Mouse (Mus musculus): ENCODE measurements around the gene Lrrc43. TPM values are rescaled to one million over a fixed set of nuclear protein-coding genes. Genes with fewer than 3 reads are reported as not detected.

Gene Lrrc43
- not detected in 2 replicates for polyA plus RNA-seq (2012; rRNA removed)

DNA sequence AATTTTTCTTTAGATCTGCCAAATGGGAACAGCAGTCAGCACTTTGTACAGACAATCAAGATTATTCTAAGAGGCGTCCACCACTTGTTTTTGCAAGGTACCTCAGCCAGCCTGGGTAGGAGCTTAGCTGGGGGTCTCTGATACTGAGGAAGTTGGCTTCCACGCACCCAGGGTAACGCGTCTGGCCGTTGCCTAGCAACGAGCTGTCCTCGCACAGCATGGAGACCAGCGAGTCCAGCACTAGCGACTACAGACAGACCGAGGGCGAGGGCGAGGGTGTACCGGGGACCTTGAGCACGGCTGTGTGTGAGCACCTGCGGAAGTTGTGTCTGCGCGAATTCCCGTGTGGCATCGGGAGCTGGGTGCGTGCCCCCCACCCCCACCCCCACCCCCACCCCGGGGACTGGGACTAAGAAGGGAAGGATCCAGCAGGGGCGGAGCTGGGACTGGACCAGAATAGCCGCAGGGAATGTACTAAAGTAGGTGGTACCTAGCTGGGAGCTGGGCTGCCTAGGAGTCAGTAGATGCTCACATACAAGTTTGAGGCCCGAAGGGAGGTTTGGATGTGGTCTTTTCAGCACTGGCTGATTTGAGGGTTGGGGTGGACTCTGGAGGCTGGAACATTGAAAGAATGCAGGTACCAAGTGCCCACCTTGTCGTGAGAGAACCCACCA, at the start of gene Lrrc43, which contains the start of gene Il31:
Gene Lrrc43, plus strand, starts transcription at position 194 of the 674 bp plus-strand sequence.
Gene Il31, minus strand, starts transcription at position 378 of the 674 bp plus-strand sequence.

DNA sequence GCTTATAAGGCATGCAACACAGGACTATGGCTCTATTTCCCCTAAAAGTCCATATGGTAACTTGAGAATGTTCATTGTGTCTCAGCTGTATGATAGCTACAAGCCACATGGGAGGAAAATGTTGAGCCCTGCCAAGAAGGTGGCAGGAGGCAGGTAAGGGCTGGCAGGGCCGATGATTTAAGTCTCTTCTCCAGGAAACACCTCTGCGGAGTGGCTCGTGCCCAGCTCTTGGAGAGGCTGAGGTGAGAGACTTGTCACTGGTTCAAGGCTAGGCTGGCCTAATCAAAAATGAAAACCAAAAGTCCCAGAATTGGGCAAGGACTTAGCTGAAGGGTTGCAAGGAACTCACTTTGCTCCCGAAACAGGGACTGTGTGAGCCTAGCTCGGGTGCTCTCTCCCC, 21.1 kb downstream of the Lrrc43 start, which contains the start of gene B3gnt4:
Gene B3gnt4, plus strand, starts transcription at position 301 of the 400 bp plus-strand sequence.

DNA sequence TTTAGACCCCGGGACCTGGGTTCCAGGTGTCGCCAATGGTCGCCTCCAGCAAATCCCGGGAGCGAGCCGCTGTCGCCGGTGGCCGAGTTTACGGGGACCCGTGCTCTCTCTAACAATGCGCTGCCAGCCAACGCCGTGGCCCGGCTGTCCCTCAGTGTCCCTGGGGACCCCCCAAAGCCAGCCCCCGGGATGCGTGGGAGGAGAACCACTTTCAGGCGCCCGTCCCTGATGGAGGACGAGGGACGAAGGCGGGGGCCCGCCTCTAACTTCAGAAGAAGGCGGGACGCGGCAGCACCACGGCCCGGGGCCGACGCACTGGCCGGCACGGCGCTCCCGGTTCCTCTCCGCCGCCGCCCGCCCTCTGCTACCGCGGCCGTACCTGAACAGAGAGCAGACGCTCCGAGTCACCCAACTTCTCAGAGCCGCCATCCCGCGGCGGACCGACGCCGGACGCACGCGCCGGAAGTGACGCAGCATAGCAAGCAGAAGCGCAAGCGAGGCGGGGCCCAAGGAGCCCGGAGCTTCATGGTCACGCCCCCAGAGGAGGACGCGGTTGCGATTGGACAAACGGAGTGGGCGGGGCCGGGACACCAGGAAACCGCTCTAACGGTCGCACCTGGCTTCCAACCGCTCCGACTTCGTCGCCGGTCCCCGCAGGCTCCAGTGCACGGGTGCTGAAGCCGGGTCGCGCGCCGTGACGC, 34.7 kb downstream of the Lrrc43 start, which contains the start of gene Diablo:
Gene Diablo, minus strand, starts transcription at position 485 of the 701 bp plus-strand sequence.

DNA sequence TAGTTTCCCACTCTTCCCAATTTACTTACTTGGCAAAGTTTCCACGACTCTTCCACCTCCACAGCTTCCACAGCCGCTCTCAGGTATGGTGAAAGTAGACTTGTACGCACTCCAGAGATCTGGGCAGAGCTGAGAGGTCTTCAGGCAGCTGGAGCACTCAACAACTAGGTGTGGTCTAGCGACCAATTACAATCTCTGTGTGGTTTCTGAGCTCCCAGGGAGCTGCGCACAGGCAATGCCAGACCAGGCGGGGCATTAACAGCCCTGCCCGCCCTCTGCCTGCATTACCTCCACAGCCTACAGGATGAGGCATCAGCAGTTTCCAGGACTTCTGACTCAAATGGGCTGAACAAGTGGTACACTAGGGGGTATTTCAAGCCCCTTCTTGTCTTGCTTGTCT, 36.2 kb downstream of the Lrrc43 start, which contains the start of gene Gm49027:
Gene Gm49027, minus strand, starts transcription at position 208 of the 400 bp plus-strand sequence.

Other genes with a start within 250 kb of the Lrrc43 start
- 0.09 and 0.10 TPM in 2 replicates for gene Wdr66, start 237.2 kb upstream of the Lrrc43 start, polyA plus RNA-seq (2012; rRNA removed)
- 1.9 and 2.6 TPM in 2 replicates for gene Bcl7a, start 145.5 kb upstream of the Lrrc43 start, polyA plus RNA-seq (2012; rRNA removed)
- gene Mlxip, start 94.5 kb upstream of the Lrrc43 start, polyA plus RNA-seq (2012; rRNA removed): 16.9 and 17.8 TPM in 2 replicates
- not detected in 2 replicates for gene Il31, start 184 bp downstream of the Lrrc43 start, polyA plus RNA-seq (2012; rRNA removed)
- 0.09 TPM in 1 of 2 replicates, not detected in the other for gene B3gnt4, start 21.2 kb downstream of the Lrrc43 start, polyA plus RNA-seq (2012; rRNA removed)
- 27.7 and 28.2 TPM in 2 replicates for gene Diablo, start 34.9 kb downstream of the Lrrc43 start, polyA plus RNA-seq (2012; rRNA removed)
- gene Gm49027, start 36.2 kb downstream of the Lrrc43 start, polyA plus RNA-seq (2012; rRNA removed): 4.1 and 6.3 TPM in 2 replicates
- 3.4 and 3.6 TPM in 2 replicates for gene Vps33a, start 83.7 kb downstream of the Lrrc43 start, polyA plus RNA-seq (2012; rRNA removed)
- gene Clip1, start 195.3 kb downstream of the Lrrc43 start, polyA plus RNA-seq (2012; rRNA removed): 11.1 and 20.2 TPM in 2 replicates
- 9.4 and 9.7 TPM in 2 replicates for gene Zcchc8, start 231.8 kb downstream of the Lrrc43 start, polyA plus RNA-seq (2012; rRNA removed)

All from stomach, adult 2 months (tissue).